Mouse (Mus musculus): ENCODE measurements around the gene Sema3b.

Sema3b gene

GRCm38 (mm10) chr9:107547957-107548356 is 61.1 kb downstream of the Sema3b start:
- DNase-seq (ENCODE audit: low spot score), result no peak
